Mouse (Mus musculus) lung, postnatal 10 days (tissue): ENCODE measurements around the gene Slc52a3.

Source experiments
- DNase-seq: peaks from one replicate; pipeline ENCODE4 v3.0.0; 2021

The Slc52a3 gene

DNA sequence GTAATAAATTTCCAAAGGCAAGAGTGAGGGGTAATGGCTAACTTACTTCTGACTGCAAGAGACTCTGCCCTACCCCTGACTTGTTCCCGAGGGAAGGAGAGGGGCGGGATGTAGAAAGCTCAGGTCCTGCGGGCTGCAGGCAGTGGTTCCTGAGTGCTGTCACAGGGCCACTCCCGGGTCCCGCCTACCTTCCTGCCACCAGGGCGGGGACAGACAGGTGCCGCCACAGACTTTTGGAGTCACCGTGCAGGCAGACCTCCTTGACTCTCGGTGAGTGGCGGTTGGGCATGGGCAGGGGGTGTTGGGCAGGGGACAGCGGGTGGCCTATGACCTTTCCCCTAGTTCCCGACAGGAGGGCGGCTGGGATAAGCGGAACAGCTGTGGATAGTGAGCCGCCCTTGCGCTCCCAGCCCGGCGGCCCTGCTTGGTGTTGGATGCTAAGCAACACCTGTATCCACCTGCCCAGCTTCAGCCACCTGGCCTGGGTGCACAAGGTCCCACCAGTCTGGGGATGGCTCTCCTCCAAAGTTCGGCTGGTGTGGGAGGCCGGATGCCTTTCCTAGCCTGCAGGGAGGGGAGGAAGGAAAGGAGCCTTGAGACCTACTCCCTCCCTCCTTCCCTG lies 3.5 kb downstream of the Slc52a3 start:
- DNase-seq, result peak; percentile 59

DNA sequence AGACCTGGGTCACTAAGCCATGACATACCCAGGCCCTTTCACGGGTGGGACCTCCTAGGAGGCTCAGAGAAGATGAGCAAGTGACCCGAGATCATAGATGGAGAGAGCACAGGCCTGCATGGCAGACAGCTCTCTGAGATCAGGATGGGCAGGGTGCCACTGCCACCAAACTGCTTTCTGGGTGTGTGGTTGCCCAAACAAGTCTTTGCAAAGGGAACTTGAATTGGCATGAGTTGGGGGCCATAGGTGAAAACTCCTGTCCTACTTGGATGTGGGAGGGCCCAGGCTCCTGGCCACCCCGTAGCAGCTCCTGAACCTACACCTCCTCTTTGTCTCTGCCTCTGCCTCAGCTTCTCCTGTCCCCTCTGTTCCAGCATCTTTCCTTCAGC lies 4.0 kb downstream of the Slc52a3 start:
- DNase-seq, result no peak

DNA sequence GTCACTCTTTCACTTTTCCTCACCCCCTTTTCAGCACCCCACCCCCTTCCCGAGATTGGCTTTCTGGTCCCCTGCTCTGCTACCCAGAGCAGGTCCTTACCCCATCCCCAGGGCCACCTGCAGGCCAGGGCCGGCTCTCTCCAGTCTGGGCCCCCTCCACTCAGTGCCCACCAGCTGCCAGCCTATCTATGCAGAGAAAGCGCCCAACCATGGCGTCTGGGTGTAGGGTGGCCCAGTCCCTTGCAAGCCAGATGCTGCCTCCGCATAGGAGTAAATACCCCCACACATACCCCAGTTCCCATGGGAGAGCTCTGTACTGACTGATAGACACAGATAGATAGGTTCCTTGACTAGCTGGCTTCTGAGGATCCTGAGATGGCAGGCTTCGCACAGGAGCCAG lies 4.4 kb downstream of the Slc52a3 start:
- DNase-seq, result no peak

DNA sequence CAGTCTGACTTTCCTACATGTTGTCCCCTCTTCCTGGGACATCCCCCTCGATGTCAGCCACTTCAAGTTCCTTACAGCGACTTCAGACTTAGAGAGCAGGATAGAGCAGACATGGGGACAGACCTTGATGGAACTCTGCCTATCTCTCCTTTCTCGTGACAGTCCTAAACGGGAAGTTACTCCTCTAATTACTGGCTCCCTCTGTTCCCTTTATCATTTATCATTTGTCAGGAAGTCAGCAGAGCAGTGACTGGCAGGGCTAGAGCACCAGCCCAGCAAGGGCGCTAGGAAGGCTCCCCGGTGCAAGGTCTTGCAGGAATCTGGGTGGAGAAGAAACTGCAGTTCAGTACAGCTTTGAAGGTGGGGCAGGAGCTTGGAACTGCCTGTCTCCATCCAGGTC lies 6.2 kb downstream of the Slc52a3 start:
- no peak for DNase-seq

DNA sequence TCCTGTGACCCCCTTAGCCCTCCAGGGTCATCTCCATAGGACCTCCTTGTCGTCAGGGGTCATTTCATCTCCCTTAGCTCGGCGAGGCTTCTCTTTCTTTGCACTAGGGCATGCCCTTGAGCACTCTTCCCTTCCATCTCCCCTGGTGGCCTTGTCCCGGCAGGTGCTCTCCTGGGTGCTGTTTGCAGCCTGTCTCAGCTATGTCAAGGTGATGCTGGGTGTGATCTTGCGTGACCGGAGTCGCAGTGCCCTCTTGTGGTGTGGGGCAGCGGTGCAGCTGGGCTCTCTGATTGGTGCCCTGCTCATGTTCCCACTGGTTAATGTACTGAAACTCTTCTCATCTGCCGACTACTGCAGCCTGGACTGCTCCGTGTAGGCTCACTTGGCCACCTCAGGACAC lies 11.5 kb downstream of the Slc52a3 start:
- DNase-seq, result no peak

DNA sequence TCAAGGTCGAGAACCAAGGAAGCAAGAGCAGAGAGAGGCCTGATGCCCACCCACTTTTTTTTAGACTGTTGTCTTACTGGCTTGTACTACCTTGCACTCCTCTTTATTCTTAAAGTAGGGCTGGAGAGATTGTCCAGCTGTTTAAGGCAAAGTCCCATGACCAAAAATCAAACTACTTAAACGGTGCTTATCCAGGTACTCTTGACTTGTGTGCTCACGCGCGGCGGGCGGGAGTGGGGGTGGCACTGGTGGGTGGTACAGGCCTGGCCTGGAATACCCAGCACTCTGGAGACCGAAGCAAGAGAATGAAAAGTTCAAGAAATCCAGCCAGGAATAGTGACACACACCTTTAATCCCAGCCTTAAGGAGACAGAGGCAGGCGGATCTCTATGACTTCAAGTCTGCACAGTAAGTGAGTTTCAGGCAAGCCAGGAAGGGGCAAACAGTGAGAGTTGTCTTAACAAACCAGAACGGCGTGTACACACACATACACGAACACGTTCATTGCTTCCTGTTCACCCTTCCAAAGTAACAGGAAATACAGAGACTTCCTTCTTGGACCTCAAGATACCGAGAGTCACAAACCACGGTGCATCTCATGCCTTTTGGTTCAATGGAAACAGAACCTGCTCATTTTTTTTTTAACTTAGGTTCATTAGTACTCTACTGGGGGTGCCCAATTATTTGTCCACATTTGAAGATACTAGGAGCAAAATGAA lies 12.9 kb downstream of the Slc52a3 start:
- peak; percentile 36 for DNase-seq

DNA sequence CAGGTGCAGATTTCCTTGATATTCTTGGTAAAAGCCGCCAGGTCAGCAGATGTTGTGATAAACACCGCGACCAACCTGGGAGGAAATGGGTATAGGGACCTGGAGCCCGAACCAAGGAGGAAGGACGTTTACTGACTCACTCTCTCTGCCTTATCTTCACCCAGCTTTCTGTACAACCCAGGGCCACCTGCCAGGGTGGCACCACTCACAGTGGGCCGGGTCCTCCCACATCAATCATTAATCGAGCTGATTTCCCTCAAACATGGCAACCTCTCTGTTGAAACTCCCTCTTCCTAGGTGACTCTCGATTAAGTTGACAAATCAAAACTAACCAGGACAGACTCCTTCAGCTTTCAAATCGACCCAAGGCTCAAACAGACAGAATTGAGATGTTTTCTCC lies 13.9 kb downstream of the Slc52a3 start:
- DNase-seq, result no peak

DNA sequence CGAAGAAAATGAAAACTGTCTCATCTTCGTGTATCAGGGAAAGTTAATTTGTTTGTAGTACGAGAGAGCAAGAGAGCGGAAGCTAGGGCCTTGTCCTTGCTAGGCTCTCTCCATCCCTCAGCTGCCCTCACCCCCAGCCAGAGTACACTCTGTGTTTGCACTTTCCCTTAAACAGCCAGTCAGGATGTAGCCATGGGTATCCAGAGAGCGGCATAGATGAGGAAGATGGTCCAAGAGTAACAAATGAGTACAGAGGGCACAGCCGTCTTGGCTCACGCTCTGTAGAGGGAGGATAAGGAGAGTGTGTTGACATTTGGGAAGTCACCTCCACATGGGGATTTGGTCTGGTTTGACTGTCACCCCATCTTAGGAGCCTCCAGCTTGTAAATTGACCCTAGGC lies 14.3 kb downstream of the Slc52a3 start:
- no peak for DNase-seq

DNA sequence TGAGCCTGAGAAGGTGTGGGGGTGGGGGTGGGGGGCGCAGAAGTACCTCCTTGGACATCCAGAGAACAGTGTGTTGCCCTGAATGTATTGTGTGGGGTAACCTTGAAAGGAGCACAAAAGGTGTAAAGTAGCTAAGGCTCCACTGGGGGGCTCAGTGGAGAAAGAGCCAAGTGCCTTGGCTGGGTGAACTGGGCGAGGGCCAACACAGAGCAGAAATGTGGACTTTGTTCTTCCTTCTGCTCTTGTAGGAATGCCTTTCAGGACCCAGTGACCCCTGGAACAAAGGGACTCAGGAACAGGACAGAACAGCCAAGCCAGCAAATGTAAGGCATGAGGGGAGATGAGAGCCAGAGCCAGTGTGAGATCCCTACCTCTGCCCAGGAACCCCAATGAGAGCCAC lies 15.4 kb downstream of the Slc52a3 start:
- DNase-seq, result no peak

DNA sequence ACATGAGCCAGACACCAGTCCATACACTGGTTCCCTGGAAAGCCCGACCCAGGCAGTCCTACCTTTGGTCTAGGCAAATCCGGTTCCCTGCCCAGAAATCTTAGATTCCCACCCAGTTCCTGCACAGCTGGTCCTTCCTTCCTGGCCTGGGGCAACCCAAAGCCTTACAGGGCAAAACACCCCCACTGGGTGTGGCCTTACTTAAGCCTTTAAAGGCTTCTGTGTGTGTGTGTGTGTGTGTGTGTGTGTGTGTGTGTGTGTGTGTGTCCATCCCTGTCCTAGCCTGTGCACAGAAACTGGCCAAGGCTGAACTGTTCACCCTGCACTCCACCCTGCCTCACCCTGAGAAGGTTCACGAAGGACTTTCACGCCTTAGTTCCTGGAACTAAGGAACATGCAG lies 15.9 kb downstream of the Slc52a3 start:
- DNase-seq, result peak; percentile 45

DNA sequence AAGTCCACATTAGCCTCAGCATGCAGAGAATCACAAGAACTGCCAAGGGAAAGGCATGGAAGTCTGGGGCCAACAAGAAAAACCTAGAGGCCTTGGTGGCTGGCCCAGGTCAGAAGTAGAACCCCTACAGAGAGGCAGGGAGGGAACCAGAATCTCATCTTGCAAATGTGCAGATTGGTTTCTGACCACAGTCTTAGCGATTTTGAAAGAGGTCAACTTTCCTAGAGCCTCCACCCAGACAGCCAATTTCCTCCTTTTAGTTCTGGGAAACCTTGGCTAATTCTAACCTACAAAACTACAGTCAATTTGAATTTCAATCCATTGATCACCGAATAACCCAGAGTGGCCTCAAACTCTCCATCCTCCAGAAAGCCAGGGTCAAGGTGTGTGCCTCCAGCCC lies 16.4 kb downstream of the Slc52a3 start:
- DNase-seq, result no peak

DNA sequence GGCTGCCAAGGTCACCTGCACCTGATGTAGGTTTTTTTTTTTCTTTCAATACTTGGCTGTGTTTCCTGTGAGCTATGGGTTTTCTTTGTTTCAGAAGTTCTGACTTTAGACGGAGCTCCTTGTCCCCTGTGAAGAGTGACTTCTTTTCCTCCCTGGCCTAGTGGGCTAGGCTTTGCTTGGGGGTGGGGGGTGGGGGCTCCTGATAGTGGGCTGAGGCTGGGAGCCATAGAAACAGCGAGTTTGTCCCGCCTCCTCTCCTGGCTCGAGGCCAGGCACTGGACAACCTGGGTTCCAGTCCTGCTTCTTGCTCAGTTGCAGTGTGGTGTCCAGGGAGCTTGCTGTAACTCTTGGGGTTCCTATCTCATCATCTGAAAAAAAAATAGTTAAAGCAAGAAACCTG lies 19.7 kb downstream of the Slc52a3 start:
- DNase-seq, result no peak

DNA sequence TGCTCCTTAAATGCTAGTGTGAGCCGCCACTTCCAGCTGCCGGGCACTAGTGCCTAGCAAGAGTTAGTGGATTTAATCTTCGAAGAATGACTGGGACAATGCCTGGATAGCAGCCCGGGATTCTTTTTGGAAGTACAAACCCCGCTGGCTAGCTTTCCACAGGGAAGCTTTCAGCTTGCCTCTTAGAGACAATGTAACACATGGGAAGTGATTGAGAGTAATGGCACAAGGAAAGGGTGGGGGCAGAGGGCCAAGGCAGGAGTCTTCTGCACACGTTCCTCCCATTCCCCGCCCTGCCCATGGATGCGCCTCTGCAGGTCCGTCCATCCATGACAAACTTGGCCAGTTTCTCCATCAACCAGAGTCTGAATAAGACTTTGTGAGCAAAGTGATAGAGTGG lies 20.4 kb downstream of the Slc52a3 start:
- DNase-seq, result peak; percentile 49

DNA sequence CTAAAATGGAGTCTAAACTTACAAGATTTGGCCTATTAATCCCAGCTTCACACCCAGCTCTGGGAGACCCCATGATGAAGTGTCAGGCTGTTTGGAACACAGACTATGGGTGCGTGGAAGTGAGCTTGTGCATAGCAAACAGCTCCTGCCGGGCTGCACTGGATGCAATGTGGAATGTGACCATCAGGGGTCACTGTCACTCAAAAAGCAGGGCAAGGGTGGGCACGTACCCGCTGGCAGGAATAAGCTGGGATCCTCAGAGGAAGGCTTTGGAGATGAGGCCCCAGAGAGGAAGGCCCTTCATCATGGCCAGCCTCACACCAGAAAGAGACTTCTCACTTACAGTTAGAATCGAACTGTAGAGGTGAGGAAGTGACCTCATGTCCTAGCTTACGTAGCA lies 23.9 kb downstream of the Slc52a3 start:
- peak; percentile 61 for DNase-seq

DNA sequence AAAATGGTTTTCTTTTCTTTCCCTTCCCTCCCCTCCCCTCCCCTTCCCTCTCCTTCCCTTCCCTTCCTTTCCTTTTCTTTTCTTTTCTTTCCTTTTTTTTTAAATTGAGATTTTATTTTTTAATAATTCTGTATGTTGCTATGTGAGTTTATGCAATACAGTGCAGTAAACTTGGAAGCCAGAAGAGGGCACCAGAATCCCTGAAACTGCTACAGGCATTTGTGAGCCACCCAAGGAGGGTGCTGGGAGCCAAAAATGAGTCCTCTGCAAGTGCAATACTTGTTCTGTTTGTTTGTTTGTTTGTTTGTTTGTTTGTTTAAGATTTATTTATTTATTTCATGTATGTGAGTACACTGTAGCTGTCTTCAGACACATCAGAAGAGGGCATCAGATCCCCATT lies 25.7 kb downstream of the Slc52a3 start:
- no peak for DNase-seq

DNA sequence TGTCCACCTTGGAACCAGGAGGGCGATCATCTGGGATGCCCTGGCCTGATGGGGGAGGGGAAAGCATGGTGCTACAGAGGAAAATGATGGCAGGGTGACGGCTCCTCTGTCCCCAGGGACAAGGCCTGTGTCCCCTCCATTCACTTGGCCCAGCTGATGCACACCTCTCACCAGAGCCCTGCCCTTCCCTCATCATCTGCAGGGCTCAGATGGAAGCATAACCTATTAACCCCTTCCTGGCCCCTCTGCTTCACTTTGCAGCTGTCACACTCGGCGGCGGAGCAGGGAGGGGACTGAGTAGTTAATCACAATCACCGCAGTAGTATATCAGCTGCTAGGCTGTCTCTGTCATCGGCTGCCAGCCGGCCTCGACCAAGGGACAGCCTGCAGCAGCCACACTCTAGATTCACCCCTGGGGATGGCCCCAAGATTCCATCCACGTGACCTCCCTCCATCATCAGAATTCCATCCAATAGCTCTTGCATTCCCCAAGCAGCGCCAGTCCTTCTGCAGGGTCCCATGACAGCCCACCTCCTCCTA lies 28.6 kb downstream of the Slc52a3 start:
- DNase-seq, result no peak

DNA sequence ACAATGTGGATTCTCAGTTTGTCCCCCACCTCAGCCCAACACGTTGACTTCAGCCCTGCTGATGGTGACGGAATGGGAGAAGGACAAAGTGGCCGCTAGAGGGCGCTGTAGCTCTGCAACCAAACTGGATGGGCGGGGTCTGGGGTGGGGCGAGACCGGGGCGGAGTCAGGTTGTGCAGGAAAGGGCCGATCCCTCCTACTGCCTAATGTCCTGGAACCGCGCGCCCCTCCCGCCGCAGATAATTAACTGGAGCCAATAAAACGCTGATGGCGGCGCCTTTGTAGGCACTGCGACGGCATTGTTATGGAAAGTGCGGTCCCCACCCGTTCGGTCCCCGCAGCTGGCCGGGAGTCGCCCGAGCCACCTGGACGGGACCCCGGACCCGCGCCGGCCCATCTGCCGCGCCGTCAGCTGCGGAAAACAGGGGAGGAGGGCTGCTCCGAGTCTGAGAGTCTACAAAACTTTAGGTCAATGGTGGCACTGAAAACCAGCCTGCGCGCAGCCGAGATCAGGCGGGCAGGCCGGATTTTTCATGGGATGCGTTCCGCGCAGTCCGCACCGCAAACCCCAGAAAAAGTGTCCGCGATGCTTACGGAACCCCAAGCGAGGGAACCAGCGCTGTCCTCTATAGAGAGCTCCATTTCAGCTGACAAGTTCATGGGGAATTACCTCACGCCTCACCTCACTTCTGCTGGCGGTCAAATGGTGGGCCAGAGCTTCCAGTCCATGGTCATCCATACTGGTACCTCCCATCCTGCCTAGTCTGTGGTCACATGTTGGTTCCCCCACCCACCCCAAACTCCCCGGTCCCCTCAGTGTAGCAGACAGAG lies 33.2 kb downstream of the Slc52a3 start:
- DNase-seq, result peak; percentile 87

DNA sequence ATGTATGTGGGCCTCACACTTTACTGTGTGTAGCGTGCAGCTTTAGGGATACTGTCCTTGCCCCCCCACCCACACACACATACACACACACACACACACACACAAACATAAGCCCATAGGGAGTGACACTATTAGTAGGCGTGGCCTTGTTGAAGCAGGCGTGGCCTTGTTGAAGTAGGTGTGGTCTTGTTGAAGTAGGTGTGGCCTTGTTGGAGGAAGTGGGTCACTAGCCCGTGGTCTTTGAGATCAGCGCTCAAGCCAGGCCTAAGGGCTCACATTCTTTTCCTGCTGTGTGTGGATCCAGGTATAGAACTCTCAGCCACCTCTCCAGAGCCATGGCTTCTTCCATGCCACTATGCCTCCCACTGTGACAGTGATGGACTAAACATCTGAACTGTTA lies 34.7 kb downstream of the Slc52a3 start:
- DNase-seq, result no peak

DNA sequence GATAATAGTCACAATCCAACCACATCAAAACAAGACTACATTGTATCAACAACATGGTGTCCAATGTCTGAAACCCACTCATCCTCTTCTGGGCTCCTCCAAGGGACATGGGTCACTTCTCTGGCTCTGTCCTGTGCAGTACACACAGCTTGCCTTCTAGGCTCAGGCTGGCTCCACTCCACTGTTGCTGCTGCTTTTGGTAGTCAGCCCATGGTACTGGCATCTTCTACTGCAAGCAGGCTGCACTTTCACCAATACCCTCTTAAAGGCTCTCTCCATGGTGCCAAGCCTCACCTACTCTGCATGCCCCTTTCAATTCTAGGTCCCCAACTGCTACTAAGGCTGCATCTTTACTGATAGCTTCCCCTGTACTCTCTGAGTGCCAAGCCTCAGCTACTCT lies 43.8 kb downstream of the Slc52a3 start:
- no peak for DNase-seq

DNA sequence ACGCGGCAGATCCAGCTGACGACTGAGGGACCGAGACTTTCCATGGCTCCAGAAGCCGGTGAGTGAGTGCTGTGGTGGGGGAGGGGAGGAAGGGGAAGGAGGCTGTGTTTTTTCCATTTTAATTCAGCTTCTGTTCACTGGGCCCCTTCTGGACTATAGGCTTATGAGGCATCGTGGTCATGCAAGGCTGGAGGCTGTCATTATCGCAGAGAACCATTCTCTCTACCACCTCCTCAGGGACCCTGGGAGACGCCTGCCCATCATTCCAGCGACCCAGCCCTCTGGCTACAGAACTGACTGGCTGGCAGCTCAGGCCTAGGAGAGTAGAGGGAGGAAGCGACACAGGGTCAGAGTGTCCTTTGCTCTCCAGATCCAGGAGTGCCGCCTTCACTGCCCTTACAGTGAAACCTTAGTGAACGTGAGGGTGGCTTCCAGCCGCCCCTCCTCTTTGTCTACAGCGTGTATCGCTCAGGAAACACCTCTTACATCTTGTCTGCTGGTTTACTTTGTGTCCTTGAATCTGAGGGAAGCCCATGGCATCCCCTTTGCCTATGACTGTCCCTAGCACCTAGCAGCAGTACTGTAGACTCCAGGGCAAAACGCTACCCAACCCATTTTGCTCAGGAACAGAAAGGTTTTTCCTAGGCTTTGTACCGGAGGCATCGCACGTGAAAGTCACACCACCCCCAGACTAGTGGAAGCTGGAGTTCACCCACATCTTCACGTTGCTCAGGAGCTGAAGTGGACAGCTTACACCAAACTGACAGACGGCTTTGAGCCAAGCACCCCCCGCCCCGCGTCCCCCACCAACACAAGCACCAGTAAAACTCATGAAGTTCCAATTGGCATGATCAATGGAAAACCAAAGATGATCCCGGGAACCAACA lies 51.0 kb downstream of the Slc52a3 start:
- DNase-seq, result no peak

DNA sequence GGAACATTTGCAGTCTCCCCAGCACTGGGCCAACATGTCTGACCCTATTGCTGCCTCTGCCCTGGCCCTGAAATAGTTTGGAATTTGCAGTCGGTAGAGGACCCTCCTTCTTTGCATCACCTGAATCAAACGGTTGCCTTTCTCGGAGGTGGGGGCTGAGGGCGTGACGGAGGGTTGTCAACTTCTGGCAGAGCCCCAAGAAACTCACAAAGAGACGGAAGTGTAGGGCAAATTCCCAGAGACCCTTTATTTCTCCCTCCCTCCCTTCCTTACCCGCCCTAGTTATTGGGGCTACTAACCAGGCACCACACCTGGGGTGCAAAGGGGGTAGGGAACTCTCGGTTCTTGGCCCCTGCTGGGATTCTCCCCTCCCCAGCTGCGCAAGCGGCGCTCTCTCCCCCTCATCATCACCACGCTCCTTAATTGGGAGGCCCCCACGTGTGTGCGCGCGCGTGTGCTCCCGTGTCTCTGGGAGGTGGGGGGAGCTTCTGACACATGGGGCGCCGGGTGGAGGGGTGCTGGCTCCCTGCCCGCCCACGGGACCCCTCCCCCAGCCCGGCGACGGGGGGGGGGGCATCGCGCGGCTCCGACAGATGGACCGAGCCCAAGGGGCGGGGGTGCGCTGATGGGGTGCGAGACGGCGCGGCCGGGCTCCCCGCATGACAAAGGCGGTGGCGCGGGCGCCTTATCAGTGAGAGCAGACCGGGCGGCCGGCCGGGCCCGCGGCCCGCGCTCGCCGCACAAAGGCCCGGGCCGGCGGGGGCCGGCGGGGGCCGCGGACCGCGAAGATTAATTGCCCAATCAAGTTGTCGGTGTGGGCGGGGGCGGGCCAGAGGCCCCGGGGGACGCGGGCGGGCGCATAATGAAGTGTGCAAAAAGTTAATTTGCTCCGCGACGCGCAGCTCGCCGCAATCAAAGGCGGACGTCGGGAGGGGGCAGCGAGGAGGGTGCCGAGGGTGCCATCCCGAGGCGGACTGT lies 52.0 kb downstream of the Slc52a3 start:
- DNase-seq, result no peak
